Mouse (Mus musculus): ENCODE data around the gene Olfr576. TPM values are rescaled to one million over a fixed set of nuclear protein-coding genes. Genes with fewer than 3 reads are reported as not detected.
A peak's percentile ranks its signal among the peaks of the same experiment; 100 is the strongest.

Olfr576 gene
- not detected for total RNA-seq (2021)
- long read RNA-seq, experiment 1 = 0 reads
- long read RNA-seq, experiment 2 = 0 reads

DNA sequence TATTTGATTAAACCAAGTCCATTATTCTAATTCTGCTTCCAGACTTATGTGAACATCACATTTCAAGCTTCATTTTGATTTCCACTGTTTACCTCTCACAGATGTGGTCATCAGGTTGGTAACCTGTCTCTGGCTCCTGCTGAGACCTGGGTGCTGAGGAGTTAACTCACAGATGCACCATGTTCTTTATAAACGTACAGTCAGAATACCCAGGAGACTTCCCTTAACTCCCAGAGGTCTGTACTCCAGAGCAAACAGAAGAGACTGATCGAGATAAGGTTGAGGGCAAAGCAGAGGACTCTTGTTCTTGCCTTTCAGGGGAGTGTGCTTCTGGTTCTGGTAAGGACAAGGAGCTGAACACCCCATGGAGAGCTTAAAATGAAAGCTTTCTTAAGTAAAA, at the start of gene Olfr576:
Gene Olfr576, plus strand, starts transcription at position 301 of the 400 bp plus-strand sequence.
- DNase-seq (ENCODE audit: low spot score in 2 of 2) = no peak
- intact Hi-C loops (cut with DNase I) = no loop called here

GRCm38 (mm10) chr7:102915261-102915660, 47.2 kb upstream of the Olfr576 start:
- intact Hi-C loops (cut with DNase I) = no loop called here

DNA sequence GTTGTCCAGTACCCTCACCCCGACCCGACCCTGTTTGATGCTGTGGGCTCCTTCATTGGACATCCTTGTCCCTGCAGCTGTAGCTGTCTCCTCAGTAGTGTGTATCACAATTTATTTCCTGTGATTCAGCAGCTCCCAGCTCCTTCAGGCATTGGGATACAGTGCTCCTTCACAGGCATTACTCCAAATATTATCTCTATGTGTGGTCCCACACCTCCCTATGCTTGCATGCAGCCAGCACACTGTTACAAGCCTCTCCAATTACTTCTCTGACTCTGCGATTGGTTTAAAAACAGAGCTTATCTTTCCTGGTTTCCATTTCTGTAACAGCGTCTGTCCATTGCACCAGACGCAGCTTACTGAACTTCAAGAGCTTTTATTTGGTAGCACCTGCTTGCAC, 46.1 kb upstream of the Olfr576 start:
- intact Hi-C loops (cut with DNase I) = no loop called here
- no peak for DNase-seq (ENCODE audit: low spot score in 2 of 2)

More at GRCm38 (mm10) chr7:102915261-102915660, 47.2 kb upstream of the Olfr576 start:
- no peak for DNase-seq (ENCODE audit: low spot score in 2 of 2)

- intact Hi-C loops (cut with DNase I) = no loop called here
- no peak for DNase-seq (ENCODE audit: low spot score in 2 of 2)
Observed at GRCm38 (mm10) chr7:102917032-102917875, 45.2 kb upstream of the Olfr576 start, which contains the start of gene Olfr571. TSS of gene Olfr571 (minus strand) at chr7:102917536.

- DNase-seq (ENCODE audit: low spot score in 2 of 2) = peak; percentile 7 to 50
- intact Hi-C loops (cut with DNase I) = loop anchor here (2.0 kb wide), 3 partner anchors 225 to 407 kb away; partner anchors contain the start of genes Olfr556 and Olfr557
Observed at GRCm38 (mm10) chr7:102919632-102920031, 42.8 kb upstream of the Olfr576 start.

DNA sequence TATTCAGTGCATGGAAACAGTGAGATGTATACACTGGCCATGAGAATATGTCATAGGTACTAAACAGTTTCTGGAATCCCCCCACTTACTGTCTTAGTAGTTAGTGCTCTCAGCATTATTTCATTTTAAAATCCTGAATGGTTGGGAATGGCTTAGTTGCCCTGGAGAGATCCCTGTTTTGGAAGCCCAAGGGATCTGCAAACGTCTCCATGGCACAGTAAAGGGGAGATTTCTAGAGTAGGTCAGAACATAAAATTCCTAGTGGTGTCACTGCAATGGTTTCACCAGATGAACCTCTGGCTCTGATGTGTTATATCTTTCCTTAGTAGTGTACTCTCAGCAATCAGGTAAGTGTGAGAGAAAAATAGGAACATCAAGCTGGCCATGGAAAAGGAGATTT, 38.4 kb upstream of the Olfr576 start, which contains the start of gene Olfr572:
Gene Olfr572, plus strand, starts transcription at position 301 of the 400 bp plus-strand sequence.
- intact Hi-C loops (cut with DNase I) = no loop called here
- DNase-seq (ENCODE audit: low spot score in 2 of 2) = no peak

- DNase-seq (ENCODE audit: low spot score in 2 of 2) = no peak
- intact Hi-C loops (cut with DNase I) = no loop called here
Observed at GRCm38 (mm10) chr7:102927105-102927504, 35.4 kb upstream of the Olfr576 start.

DNA sequence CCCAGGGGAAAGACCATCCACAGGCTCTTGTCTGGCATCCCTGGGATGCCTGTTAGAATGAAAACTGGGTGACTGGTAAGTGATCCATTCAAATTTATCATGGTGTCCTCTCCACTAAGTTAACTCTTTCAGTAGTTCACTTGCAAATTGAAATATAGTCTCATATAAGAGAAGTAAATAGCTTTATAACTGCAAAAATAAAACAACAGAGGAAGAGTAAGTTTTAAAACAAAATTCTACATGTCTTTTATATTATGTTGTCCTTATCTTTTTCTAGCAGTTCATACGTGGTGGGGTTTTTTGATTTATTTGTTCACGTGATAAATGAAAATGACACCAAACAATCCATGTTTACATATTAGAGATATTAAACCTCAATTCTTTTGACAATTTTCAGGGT, 20.0 kb upstream of the Olfr576 start, which contains the start of gene Olfr573-ps1:
Gene Olfr573-ps1, minus strand, starts transcription at position 101 of the 400 bp plus-strand sequence.
- intact Hi-C loops (cut with DNase I) = no loop called here
- DNase-seq (ENCODE audit: low spot score in 2 of 2) = no peak

GRCm38 (mm10) chr7:102943417-102943816, 19.0 kb upstream of the Olfr576 start:
- DNase-seq (ENCODE audit: low spot score in 2 of 2) = no peak
- intact Hi-C loops (cut with DNase I) = no loop called here

- intact Hi-C loops (cut with DNase I) = no loop called here
- DNase-seq (ENCODE audit: low spot score in 2 of 2) = no peak
Observed at GRCm38 (mm10) chr7:102948167-102948566, 14.3 kb upstream of the Olfr576 start, which contains the start of gene Olfr574. TSS of gene Olfr574 (plus strand) at chr7:102948467.

- DNase-seq (ENCODE audit: low spot score in 2 of 2) = no peak
- intact Hi-C loops (cut with DNase I) = no loop called here
Observed at GRCm38 (mm10) chr7:102950732-102951131, 11.7 kb upstream of the Olfr576 start.

DNA sequence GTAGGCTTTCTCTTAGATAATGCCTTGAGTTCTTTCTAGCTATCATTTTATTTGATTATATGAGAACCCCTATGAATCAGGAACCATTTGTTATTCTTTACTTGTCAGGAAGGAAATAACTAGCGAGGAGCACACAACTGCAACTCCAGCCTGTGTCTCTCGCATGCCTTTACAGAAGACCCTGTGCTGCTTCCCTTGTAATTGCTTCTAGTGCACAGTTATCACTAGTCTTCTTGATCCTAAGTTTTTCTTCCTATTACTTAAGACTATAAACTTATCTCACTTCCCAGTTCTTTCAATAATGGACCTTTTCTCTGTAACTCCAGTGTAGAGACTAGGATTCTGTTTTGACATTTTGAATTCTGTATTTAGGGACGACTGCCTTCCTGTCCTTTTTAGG, 4.3 kb upstream of the Olfr576 start:
- no peak for DNase-seq (ENCODE audit: low spot score in 2 of 2)
- intact Hi-C loops (cut with DNase I) = no loop called here

- no peak for DNase-seq (ENCODE audit: low spot score in 2 of 2)
- intact Hi-C loops (cut with DNase I) = no loop called here
Observed at GRCm38 (mm10) chr7:102958593-102958992, 3.9 kb upstream of the Olfr576 start, which contains the start of gene Olfr575. TSS of gene Olfr575 (minus strand) at chr7:102958775.

- no peak for DNase-seq (ENCODE audit: low spot score in 2 of 2)
- intact Hi-C loops (cut with DNase I) = no loop called here
Observed at GRCm38 (mm10) chr7:102974399-102974798, 11.9 kb downstream of the Olfr576 start.

GRCm38 (mm10) chr7:102975843-102976242, 13.4 kb downstream of the Olfr576 start, which contains the start of gene Olfr577:
TSS of gene Olfr577 (minus strand) at chr7:102975943.
- no peak for DNase-seq (ENCODE audit: low spot score in 2 of 2)
- intact Hi-C loops (cut with DNase I) = no loop called here

DNA sequence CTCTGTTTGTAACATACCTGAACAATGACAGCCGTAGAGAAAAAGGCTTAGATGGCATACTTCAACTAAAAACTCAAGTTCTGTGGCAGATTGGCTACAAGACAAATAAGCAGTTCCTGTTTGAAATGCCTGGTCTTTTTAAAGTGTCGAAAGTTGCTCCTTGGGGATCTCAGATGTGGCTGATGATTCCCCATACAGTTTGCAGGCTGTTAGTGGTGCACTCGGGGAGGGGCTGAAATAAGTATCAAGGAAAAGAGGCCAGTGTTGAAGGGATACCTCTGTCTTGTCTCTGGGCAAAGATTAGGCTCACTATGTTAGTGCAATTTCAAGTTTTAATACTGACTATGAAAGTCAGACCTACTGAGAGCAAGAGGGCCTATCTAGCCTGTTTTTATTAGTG, 26.8 kb downstream of the Olfr576 start, which contains the start of gene Olfr578:
Gene Olfr578, minus strand, starts transcription at position 101 of the 400 bp plus-strand sequence.
- no peak for DNase-seq (ENCODE audit: low spot score in 2 of 2)
- intact Hi-C loops (cut with DNase I) = no loop called here

Other genes starting within 250 kb of the Olfr576 start
- not detected for gene Olfr33, start 243.6 kb upstream of the Olfr576 start, total RNA-seq (2021)
- gene Olfr559, start 235.2 kb upstream of the Olfr576 start, total RNA-seq (2021) = not detected
- gene Olfr560, start 203.3 kb upstream of the Olfr576 start, total RNA-seq (2021) = under 1 TPM in 1 of 2 experiments, not detected in 1; 0.17 TPM
- under 1 TPM; 0.59 to 0.77 TPM for gene Olfr78, start 203.2 kb upstream of the Olfr576 start, total RNA-seq (2021)
- gene Olfr561, start 191.4 kb upstream of the Olfr576 start, total RNA-seq (2021) = not detected
- gene Olfr564, start 159.2 kb upstream of the Olfr576 start, total RNA-seq (2021) = under 1 TPM in 1 of 2 experiments, not detected in 1; 0.36 TPM
- gene Olfr566, start 103.9 kb upstream of the Olfr576 start, total RNA-seq (2021) = not detected
- not detected for gene Olfr568, start 85.5 kb upstream of the Olfr576 start, total RNA-seq (2021)
- not detected for gene Olfr569, start 71.8 kb upstream of the Olfr576 start, total RNA-seq (2021)
- gene Olfr570, start 68.1 kb upstream of the Olfr576 start, total RNA-seq (2021) = not detected
- gene Olfr571, start 45.1 kb upstream of the Olfr576 start, total RNA-seq (2021) = not detected
- gene Olfr572, start 38.3 kb upstream of the Olfr576 start, total RNA-seq (2021) = not detected
- gene Olfr573-ps1, start 20.1 kb upstream of the Olfr576 start, total RNA-seq (2021) = not detected
- gene Olfr574, start 14.2 kb upstream of the Olfr576 start, total RNA-seq (2021) = not detected
- not detected for gene Olfr575, start 3.9 kb upstream of the Olfr576 start, total RNA-seq (2021)
- not detected for gene Olfr577, start 13.3 kb downstream of the Olfr576 start, total RNA-seq (2021)
- gene Olfr578, start 26.7 kb downstream of the Olfr576 start, total RNA-seq (2021) = not detected
- not detected for gene Olfr582, start 75.4 kb downstream of the Olfr576 start, total RNA-seq (2021)
- not detected for gene Olfr583, start 88.6 kb downstream of the Olfr576 start, total RNA-seq (2021)
- not detected for gene Olfr584, start 119.2 kb downstream of the Olfr576 start, total RNA-seq (2021)
- not detected for gene Olfr585, start 135.1 kb downstream of the Olfr576 start, total RNA-seq (2021)
- gene Olfr586, start 163.0 kb downstream of the Olfr576 start, total RNA-seq (2021) = not detected
- gene Olfr588-ps1, start 178.2 kb downstream of the Olfr576 start, total RNA-seq (2021) = not detected
- not detected for gene Olfr589, start 193.7 kb downstream of the Olfr576 start, total RNA-seq (2021)
- not detected for gene Olfr591, start 215.7 kb downstream of the Olfr576 start, total RNA-seq (2021)
- not detected for gene Olfr592, start 222.1 kb downstream of the Olfr576 start, total RNA-seq (2021)
- not detected for gene Olfr593, start 249.2 kb downstream of the Olfr576 start, total RNA-seq (2021)